Mouse (Mus musculus) lung, postnatal 4 days (tissue): ENCODE data around the gene Prrt3.

ENCODE experiments used
- DNase-seq, 2 experiments: peaks; one replicate each; pipeline ENCODE4 v3.0.0; 2021

Gene Prrt3

DNA sequence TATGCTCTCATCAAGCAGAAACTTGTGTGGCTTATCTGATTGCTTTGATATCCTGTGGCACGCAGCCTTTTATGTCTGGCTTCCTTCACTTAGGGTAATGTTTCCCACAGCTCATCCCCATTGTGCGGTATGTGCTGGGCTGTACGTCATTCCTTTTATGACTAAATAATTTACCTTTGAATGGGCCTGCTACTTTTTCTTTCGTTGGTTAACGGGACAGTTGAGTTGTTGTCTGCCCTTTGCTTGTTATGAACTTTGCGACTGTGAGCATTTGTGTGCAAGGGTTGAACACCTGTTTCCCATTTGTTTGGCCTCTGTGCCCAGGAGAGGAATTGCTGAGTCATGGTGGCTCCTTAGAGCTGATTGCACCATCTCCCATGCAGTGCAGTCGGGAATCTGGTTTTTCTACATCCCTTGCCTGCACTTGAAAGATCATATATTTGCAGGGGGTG is 14.6 kb downstream of the Prrt3 start:
- peak; percentile 44 to 48 for DNase-seq

- DNase-seq = peak; percentile 36 to 37
Observed at GRCm38 (mm10) chr6:113483729-113484128, 18.0 kb downstream of the Prrt3 start.

DNA sequence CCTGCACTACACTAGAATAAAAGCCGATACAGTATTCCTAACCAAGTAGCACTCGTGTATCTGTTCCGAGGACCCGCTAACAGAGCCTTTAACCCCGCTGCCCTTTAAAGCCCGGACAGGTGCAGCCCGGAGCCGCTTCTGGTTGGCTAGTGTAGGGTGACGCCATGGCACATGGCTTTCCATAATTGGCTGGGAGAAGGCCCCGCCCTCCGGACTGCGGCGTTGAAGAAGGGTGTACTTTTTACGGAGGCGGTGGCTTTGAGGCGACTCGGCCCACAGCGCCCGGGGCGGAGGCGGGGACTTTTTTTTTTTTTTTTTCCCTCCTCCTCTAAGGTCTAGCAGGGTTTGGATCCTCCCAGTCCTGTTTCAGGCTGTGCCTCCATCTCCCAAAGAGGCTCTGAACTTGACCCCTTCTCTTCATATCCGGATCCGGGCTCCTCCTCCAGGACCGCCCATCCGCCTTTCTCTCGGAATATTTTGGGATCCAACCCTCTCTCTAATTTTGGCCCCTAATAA is 18.6 kb downstream of the Prrt3 start, which contains the start of gene Creld1:
Gene Creld1, plus strand, starts transcription at position 198 of the 516 bp plus-strand sequence.
- peak; percentile 94 to 96 for DNase-seq

- DNase-seq = peak; percentile 40 to 53
Observed at GRCm38 (mm10) chr6:113482477-113483099, 19.1 kb downstream of the Prrt3 start.

DNA sequence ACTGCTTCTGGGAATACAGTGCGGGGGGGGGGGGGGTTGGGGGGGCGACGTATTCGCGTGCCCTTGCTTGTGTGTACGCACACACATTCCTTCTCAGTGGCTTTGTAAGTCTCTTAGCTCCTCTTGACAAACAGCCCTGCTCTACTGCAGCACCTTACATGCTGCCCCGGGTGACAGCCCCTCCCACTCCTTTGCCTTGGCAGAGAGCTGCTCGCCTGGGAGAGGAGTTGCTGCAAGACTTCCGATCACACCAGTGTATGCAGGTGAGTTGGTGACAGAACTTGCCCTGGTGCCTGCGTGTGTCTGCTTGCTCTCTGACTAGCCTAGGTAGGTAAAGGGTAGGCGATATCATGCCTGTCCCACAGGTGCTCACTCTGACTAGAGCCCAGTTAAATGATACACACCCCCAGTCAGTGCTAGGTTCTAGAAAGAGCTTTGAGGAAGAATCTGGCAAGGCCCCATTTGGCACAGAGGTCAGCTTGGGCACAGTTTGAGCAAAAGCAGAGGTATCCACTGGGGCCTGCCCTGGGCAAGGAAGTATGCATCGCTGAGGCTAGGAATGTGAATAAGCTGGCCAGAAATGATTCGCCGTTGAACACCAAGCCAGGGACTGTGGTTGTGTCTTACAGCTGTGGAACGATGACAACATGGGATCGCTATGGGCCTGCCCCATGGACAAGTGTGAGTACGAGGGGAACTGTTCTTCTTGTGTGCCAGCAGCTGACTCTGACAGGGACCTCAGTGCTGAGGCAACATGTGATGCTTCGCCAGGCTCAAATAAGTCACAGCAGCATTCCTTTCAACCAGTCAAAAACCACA is 21.0 kb downstream of the Prrt3 start:
- peak; percentile 45 to 78 for DNase-seq

GRCm38 (mm10) chr6:113478906-113479305 is 22.8 kb downstream of the Prrt3 start:
- no peak for DNase-seq

- no peak for DNase-seq
Observed at GRCm38 (mm10) chr6:113477353-113477752, 24.4 kb downstream of the Prrt3 start.

DNA sequence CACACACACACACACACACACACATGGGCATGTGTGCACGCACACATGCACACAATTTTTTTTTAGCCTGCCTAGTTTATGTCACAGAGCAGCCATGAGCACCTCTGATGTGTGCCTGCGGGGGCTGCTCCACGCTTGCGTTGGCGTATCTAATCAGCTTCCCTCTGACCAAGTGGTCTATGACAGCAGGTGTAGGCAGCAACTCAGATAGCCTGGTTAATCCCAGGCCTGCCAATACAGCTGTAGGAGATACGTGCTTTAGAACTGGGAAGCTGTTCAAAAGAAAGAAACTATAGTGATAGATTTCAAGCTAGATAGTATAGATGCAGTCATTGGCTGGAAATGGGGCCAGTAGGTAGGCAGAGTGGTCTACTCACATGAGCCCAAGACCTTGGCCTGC is 28.0 kb downstream of the Prrt3 start:
- DNase-seq = no peak

- no peak for DNase-seq
Observed at GRCm38 (mm10) chr6:113473246-113473645, 28.5 kb downstream of the Prrt3 start.

- no peak for DNase-seq
Observed at GRCm38 (mm10) chr6:113472061-113472460, 29.7 kb downstream of the Prrt3 start.

GRCm38 (mm10) chr6:113471297-113471936 is 30.3 kb downstream of the Prrt3 start, which contains the start of gene Il17rc:
Gene Il17rc (plus strand): TSS chr6:113471427.
- DNase-seq = peak; percentile 71 to 80

GRCm38 (mm10) chr6:113469432-113469831 is 32.3 kb downstream of the Prrt3 start:
- DNase-seq = peak; percentile 82 to 87

DNA sequence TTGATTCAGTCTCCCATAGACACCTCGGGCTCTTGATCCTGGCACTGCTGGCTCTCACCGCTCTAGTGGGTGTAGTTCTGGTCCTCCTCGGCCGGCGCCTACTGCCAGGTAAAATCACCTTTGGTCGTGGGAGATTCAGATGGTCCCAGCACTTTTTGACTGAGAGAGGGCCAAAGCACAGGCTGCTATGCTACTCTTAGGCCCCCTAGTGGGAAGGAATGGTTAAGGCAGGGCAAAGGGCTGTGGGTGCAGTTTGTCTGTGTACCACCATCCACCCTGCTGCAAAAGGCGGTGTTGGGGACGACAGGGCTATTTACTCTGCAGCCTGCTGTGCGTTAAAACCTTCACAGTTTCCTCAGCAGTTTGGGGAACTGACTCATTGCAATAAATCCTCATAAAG is 32.7 kb downstream of the Prrt3 start:
- peak; percentile 69 to 85 for DNase-seq

DNA sequence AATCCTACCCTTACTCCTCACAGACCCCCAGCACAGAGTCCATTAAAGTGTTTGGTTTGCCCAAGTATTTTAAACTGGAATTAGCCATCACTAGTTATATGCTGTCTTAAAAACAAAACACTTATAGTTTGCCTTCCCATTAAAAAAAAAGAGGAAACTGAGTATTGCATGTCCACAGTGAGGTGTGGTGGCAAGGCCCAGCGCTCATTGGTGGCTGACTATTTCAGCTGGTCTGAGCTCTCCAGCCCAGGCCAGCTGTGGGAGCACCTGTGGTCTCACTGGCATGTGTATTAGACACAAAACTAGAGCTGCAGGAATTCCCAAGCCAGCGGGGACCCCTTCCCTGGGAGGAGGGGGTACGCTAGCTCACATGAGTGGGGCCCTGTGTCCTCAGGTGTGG is 33.2 kb downstream of the Prrt3 start:
- no peak for DNase-seq

DNA sequence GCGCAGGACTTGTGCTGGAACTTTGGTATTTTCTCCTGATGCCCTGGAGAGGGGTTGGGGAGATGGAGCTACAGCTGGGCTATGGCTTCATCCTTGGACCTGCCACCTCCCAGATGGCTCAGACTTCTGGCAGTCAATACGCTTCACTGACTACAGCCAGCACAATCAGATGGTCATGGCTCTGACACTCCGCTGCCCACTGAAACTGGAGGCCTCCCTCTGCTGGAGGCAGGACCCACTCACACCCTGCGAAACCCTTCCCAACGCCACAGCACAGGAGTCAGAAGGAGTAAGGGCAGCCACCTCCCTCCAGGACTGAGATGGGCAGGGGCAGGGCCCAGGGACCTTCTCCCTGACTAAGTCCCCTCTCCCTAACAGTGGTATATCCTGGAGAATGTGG is 36.1 kb downstream of the Prrt3 start:
- DNase-seq = peak; percentile 21 to 44

DNA sequence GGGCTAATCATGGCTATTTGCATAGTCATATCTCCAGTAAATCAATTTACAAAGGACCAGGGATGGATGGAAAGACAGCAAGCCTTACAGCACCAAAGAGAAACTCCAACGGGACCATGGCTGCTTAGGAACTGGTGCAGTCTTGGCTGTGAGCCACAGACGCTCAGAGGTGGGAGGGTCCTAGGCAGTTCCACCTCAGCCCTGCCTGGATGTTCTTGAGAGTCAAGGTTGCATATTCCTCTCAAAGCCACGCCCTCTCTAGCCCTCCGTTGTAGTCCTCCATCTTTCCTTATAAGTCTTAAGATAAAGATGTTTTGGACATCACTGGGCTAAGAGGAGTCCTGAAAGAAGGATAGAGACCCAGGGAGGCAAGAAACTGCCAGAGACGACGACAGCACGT is 37.7 kb downstream of the Prrt3 start:
- no peak for DNase-seq

GRCm38 (mm10) chr6:113458635-113459034 is 43.1 kb downstream of the Prrt3 start:
- DNase-seq = peak; percentile 65 to 75

GRCm38 (mm10) chr6:113457952-113458534 is 43.7 kb downstream of the Prrt3 start, which contains the start of gene Il17re:
Gene Il17re (plus strand): TSS chr6:113458484.
- no peak for DNase-seq

GRCm38 (mm10) chr6:113455007-113455406 is 46.7 kb downstream of the Prrt3 start:
- DNase-seq = no peak

- DNase-seq = no peak
Observed at GRCm38 (mm10) chr6:113451839-113452238, 49.9 kb downstream of the Prrt3 start.

GRCm38 (mm10) chr6:113447639-113448038 is 54.1 kb downstream of the Prrt3 start:
- DNase-seq = no peak

DNA sequence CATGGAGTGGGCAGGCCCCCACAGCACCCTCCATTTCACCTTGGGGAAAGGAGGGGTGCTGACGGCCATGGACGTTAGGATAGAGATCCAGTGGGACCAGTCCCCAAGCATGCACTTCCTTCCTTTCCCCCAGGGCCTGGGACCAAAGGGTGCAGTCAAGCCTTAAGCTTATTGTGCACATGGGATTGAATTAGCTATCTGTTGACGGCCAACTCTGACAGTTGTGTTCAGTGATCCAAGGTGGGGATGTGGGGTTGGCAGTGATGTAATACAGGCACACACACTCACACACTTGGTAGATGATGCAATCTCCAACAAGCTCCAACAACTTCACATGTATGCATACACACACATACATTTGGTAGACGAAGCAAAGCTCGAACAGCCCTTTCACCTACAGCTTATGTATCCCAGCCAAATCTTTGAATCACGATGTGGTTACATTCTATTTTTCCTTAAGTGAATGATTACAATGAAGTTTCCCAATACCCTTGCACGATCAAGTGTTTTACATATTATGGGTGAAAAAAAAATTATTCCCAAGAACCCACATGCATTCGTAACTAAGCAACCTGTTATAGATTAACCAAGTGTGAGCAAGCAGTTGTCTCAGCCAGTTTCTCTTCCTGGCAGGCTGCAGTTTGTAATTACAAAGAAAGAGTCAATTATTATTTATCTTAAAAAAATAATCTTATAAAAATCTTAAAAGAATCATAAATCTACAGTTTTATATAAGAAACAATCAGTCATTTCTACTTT is 57.3 kb downstream of the Prrt3 start:
- DNase-seq = no peak
